16 mouse cellular contexts compared by ENCODE assay signal in genomic region chr13:41456292-41457029, GRCm38 (mm10). TPM values are rescaled to one million over a fixed set of nuclear protein-coding genes. Genes with fewer than 3 reads are reported as not detected.
DNase-seq lines count a peak whose midpoint lies in the region; ATAC-seq and TF ChIP-seq lines count a peak whose summit lies in the region.
"Had no signal": no experiment of that assay in that cellular context is flagged by ENCODE, and none has a peak within 500 bp of the region (broad histone marks: within the 10 kb centered on the region; RNA-seq: fewer than 3 reads in every experiment).

No protein-coding gene starts in this region.

- TF ChIP-seq CTCF in kidney, postnatal 0 days (IDR thresholded peaks at IDR 0.05; ENCODE audit: low read depth), result no peak

- no peak overlapping the region for H3K9ac ChIP-seq in kidney, postnatal 0 days (ENCODE audit: low read depth, low read length)
- H3K9ac ChIP-seq in limb, embryonic 15.5 days, result no peak overlapping the region
- H3K9ac ChIP-seq: embryonic facial prominence, embryonic 12.5 days; hindbrain, embryonic 15.5 days; liver, embryonic 14.5 days had no signal

- H3K4me1 ChIP-seq in kidney, postnatal 0 days (replicated peaks; ENCODE audit: insufficient read depth, low read length), result peaks cover 4% of the 10 kb centered on the region; the same call in 1 of the 2 replicates
- H3K4me1 ChIP-seq in limb, embryonic 15.5 days, result peaks cover 16% of the 10 kb centered on the region
- H3K4me1 ChIP-seq: hindbrain, embryonic 15.5 days had no signal

- no peak for DNase-seq in kidney, postnatal 0 days (ENCODE audit: low spot score)
- DNase-seq in kidney, postnatal 14 days, result no peak
- DNase-seq in ZHBTc4 (ENCODE audit: low read depth, low spot score), result peak; percentile 52
- DNase-seq in c-Kit-positive CD71-positive TER-119-positive erythroid progenitor cells, embryonic 14.5 days (ENCODE audit: low spot score), result peak; percentile 2
- no peak for DNase-seq in cerebellum, adult 11 months
- DNase-seq: adrenal gland, postnatal 36 days; cerebellum, adult 9-11 months; midbrain, embryonic 14.5 days; right cerebral cortex, postnatal 25 days had no signal

- H3K4me2 ChIP-seq in kidney, postnatal 0 days (ENCODE audit: low read length), result no peak overlapping the region
- no peak overlapping the region for H3K4me2 ChIP-seq in limb, embryonic 15.5 days
- H3K4me2 ChIP-seq: embryonic facial prominence, embryonic 12.5 days; hindbrain, embryonic 15.5 days had no signal

- no peak overlapping the region for H3K4me3 ChIP-seq in kidney, postnatal 0 days (replicated peaks; ENCODE audit: low read depth, low read length)
- no peak overlapping the region for H3K4me3 ChIP-seq in limb, embryonic 15.5 days
- H3K4me3 ChIP-seq: embryonic facial prominence, embryonic 12.5 days; hindbrain, embryonic 15.5 days; left cerebral cortex, adult 2 months had no signal

- no peak for ATAC-seq in kidney, postnatal 0 days (replicated peaks; ENCODE audit: low FRiP score, low read depth)
- ATAC-seq in limb, embryonic 15.5 days (ENCODE audit: insufficient number of reproducible peaks, low FRiP score, low TSS enrichment, low read depth), result no peak
- no peak for ATAC-seq in cerebellum, adult (ENCODE audit: insufficient number of reproducible peaks, low FRiP score, low TSS enrichment)
- ATAC-seq: forebrain, embryonic 16.5 days had no signal

- H3K27me3 ChIP-seq in kidney, postnatal 0 days (ENCODE audit: insufficient read depth, low read length), result no peaks in the 10 kb centered on the region
- no peaks in the 10 kb centered on the region for H3K27me3 ChIP-seq in limb, embryonic 15.5 days
- H3K27me3 ChIP-seq: embryonic facial prominence, embryonic 12.5 days; hindbrain, embryonic 15.5 days had no signal

- no peaks in the 10 kb centered on the region for H3K36me3 ChIP-seq in kidney, postnatal 0 days (ENCODE audit: insufficient read depth, low read length)
- H3K36me3 ChIP-seq in limb, embryonic 15.5 days, result no peaks in the 10 kb centered on the region
- H3K36me3 ChIP-seq: embryonic facial prominence, embryonic 12.5 days; hindbrain, embryonic 15.5 days had no signal

- WGBS in kidney, postnatal 0 days, result 50% methylated on average over 14 of the region's 14 CpGs
- 56% methylated on average over 14 of the region's 14 CpGs for WGBS in limb, embryonic 15.5 days

- H3K9me3 ChIP-seq in kidney, postnatal 0 days (replicated peaks; ENCODE audit: low read length), result no peaks in the 10 kb centered on the region
- no peaks in the 10 kb centered on the region for H3K9me3 ChIP-seq in limb, embryonic 15.5 days
- H3K9me3 ChIP-seq: embryonic facial prominence, embryonic 12.5 days; hindbrain, embryonic 15.5 days had no signal

- H3K27ac ChIP-seq in kidney, postnatal 0 days, result 0 out of 2 replicates have a peak overlapping the region, but pooled peaks have one; percentile 38
- H3K27ac ChIP-seq in limb, embryonic 15.5 days, result 0 out of 2 replicates have a peak overlapping the region, but pooled peaks have one; percentile 22
- H3K27ac ChIP-seq: hindbrain, embryonic 15.5 days; left cerebral cortex, adult 2 months; liver, embryonic 14.5 days had no signal

RNA-seq across cellular contexts. Expression of gene Nedd9, which starts 30.7 kb away (rescaled TPM):
- 26.4 and 27.3 TPM in 2 replicates for polyA plus RNA-seq in kidney, postnatal 0 days (2015; fragmentation: Nextera tagmentation; extraction: Ambion mirVana)
- polyA plus RNA-seq in limb, embryonic 15.5 days (2015; fragmentation: Nextera tagmentation; extraction: Ambion mirVana), result 35.1 and 40.1 TPM in 2 replicates

Comparison
In these comparisons a context has a peak if more than half of its experiments do, and no peak if none do; other contexts are left out.
1. DNase-seq: peak in ZHBTc4 (single experiment) and c-Kit-positive CD71-positive TER-119-positive erythroid progenitor cells, embryonic 14.5 days (single experiment); none in kidney, postnatal 0 days (single experiment), kidney, postnatal 14 days (single experiment) and cerebellum, adult 11 months (single experiment).